Mouse (Mus musculus): ENCODE measurements at regions not wholly inside any gene's neighbourhood (a gene's known extent, or its start where the extent isn't known, plus 50 kb on each side); places are given as distances from the start of the nearest gene placed in this dataset.
"Not testable (repeated sequence)": the region's sequence is repeated elsewhere in the genome, so short reads cannot be mapped to it uniquely, and the experiment has no call there.

DNA sequence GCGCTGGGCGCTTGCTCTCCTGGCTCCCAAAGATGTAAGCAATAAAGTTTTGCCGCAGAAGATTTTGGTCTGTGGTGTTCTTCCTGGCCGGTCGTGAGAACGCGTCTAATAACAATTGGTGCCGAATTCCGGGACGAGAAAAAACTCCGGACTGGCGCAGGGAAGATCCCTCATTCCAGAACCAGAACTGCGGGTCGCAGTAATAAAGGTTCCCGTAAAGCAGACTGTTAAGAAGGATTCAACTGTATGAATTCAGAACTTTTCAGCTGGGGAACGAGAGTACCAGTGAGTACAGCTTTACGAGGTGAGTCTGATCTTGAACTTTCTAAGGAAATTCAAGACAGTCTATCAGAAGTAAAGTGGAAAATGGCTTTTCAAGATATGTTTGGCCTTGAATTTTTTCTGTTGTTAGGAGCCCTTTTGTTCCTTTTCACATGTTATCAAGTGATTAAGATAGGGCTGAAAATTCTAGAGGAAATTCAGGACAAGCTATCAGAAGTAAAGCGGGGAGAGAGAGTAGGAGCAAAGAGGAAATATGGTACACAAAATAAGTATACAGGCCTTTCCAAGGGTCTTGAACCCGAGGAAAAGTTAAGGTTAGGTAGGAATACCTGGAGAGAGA, 76.4 kb downstream of the Dusp6 start:
- TF ChIP-seq CEBPB (IDR thresholded peaks at IDR 0.05; ENCODE audit: low read depth); CTCF (IDR thresholded peaks at IDR 0.05; ENCODE audit: control insufficient read depth, insufficient read depth, insufficient read length); USF1 (IDR thresholded peaks at IDR 0.05; ENCODE audit: low read depth); MYOG (IDR thresholded peaks at IDR 0.05; ENCODE audit: control insufficient read depth, extremely low read depth, insufficient read length): not testable (repeated sequence)
